8 mouse cellular contexts compared by ENCODE assay signal in the genomic region with DNA sequence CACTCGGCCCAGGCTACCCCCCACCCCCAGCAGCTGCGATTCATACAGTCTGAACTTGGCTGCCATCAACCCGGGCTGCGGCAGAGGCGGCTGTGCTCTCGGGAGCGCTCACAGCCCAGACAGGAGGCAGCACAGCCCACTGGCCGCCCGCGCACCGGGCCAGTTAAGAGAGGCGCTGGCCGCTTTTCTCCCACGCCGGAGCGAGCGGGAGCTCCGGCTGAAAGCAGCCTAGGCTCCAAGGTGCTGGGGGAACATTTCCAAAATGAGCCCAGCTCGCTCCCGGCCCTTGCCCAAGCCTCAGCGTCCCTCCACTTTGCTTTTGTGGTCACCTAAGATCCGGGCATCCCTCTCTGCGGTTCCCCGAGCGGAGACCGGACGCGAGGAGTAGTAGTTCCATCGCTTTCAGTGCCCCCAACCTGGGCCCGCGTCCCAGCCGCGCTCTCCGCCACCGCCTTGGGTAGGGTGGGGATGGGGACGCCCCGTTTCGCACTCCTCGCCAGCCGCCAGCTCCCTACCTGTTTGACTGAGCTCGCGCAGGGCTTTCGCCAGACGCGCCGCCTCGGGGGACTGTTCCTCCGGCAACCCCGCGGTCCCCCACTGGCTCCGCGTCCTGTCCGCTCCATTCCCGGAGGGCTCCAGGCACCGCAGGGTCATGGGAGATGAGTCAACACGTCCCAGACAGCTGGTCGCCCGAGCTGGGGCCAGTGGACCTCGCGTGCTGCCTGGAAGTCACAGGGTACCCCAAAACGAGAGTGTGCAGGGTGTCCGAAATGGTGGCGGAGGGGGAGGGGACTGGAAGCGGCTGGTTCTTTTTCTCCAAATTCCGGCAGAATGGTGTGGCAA. TPM values are rescaled to one million over a fixed set of nuclear protein-coding genes. Genes with fewer than 3 reads are reported as not detected.
DNase-seq lines count a peak whose midpoint lies in the region; ATAC-seq and TF ChIP-seq lines count a peak whose summit lies in the region.

No protein-coding gene starts in this region.

- peak overlapping the region; percentile 2 for H3K4me3 ChIP-seq in bone marrow, adult 2 months (replicated peaks; ENCODE audit: control insufficient read depth, low read depth, low read length)
- peak overlapping the region; percentile 85 for H3K4me3 ChIP-seq in forebrain, postnatal 0 days (ENCODE audit: low read depth, low read length)
- peak overlapping the region; percentile 90 for H3K4me3 ChIP-seq in hindbrain, embryonic 14.5 days (replicated peaks; ENCODE audit: low read length)
- H3K4me3 ChIP-seq in midbrain, embryonic 12.5 days = peak overlapping the region; percentile 71
- peak overlapping the region; percentile 78 for H3K4me3 ChIP-seq in stomach, embryonic 15.5 days (replicated peaks)

- 2% methylated on average over 65 of the region's 65 CpGs for WGBS in bone marrow, adult 2 months
- WGBS in forebrain, postnatal 0 days = under 1% methylated on average over 63 of the region's 65 CpGs
- under 1% methylated on average over 63 of the region's 65 CpGs for WGBS in hindbrain, embryonic 14.5 days
- under 1% methylated on average over 65 of the region's 65 CpGs for WGBS in midbrain, embryonic 12.5 days
- under 1% methylated on average over 65 of the region's 65 CpGs for WGBS in stomach, embryonic 15.5 days

- peaks cover 8% of the 10 kb centered on the region for H3K36me3 ChIP-seq in forebrain, postnatal 0 days (ENCODE audit: insufficient read depth)
- H3K36me3 ChIP-seq in hindbrain, embryonic 14.5 days (replicated peaks; ENCODE audit: control insufficient read depth, insufficient read depth) = peaks cover 27% of the 10 kb centered on the region
- no peaks in the 10 kb centered on the region for H3K36me3 ChIP-seq in midbrain, embryonic 12.5 days
- H3K36me3 ChIP-seq in stomach, embryonic 15.5 days = no peaks in the 10 kb centered on the region

- H3K27me3 ChIP-seq in forebrain, postnatal 0 days (ENCODE audit: insufficient read depth, low read length) = no peaks in the 10 kb centered on the region
- no peaks in the 10 kb centered on the region for H3K27me3 ChIP-seq in hindbrain, embryonic 14.5 days (ENCODE audit: control insufficient read depth, insufficient read depth, low read length)
- H3K27me3 ChIP-seq in midbrain, embryonic 12.5 days = peaks cover 16% of the 10 kb centered on the region
- 0 out of 2 replicates have a peak, but pooled peaks cover 3% of the 10 kb centered on the region for H3K27me3 ChIP-seq in stomach, embryonic 15.5 days (replicated peaks)

- no peak overlapping the region for H3K27ac ChIP-seq in bone marrow, adult 2 months (ENCODE audit: control insufficient read depth, insufficient read depth, low read depth, low read length, poor library complexity)
- H3K27ac ChIP-seq in forebrain, postnatal 0 days (ENCODE audit: low read depth, low read length) = peak overlapping the region; percentile 57
- peak overlapping the region; percentile 94 for H3K27ac ChIP-seq in hindbrain, embryonic 14.5 days
- H3K27ac ChIP-seq in midbrain, embryonic 12.5 days (replicated peaks) = no peak overlapping the region
- H3K27ac ChIP-seq in stomach, embryonic 15.5 days = no peak overlapping the region

- peak; percentile 96 for DNase-seq in heart, adult 11 months
- DNase-seq in heart, adult 8-10 months (ENCODE audit: low spot score) = no peak
- peak; percentile 50 for DNase-seq in forebrain, postnatal 0 days
- DNase-seq in hindbrain, embryonic 14.5 days (ENCODE audit: low spot score) = peak; percentile 49
- peak; percentile 62 for DNase-seq in left cerebral cortex, postnatal 4 days

- peak overlapping the region; percentile 95 for H3K4me2 ChIP-seq in forebrain, postnatal 0 days (ENCODE audit: low read depth)
- H3K4me2 ChIP-seq in hindbrain, embryonic 14.5 days (replicated peaks) = peak overlapping the region; percentile 95
- peak overlapping the region; percentile 98 for H3K4me2 ChIP-seq in midbrain, embryonic 12.5 days (replicated peaks)
- H3K4me2 ChIP-seq in stomach, embryonic 15.5 days = peak overlapping the region; percentile 95

- no peak; the same call in 1 of the 2 replicates for ATAC-seq in forebrain, postnatal 0 days
- no peak for ATAC-seq in hindbrain, embryonic 14.5 days (ENCODE audit: low FRiP score)
- peak; percentile 11; the same call in 1 of the 2 replicates for ATAC-seq in midbrain, embryonic 12.5 days (ENCODE audit: low FRiP score, low read depth)
- ATAC-seq in stomach, embryonic 15.5 days (ENCODE audit: insufficient read depth, low FRiP score, low read depth) = no peak

- no peaks in the 10 kb centered on the region for H3K9me3 ChIP-seq in forebrain, postnatal 0 days (ENCODE audit: low read length)
- H3K9me3 ChIP-seq in hindbrain, embryonic 14.5 days (ENCODE audit: control insufficient read depth, low read length) = no peaks in the 10 kb centered on the region
- H3K9me3 ChIP-seq in midbrain, embryonic 12.5 days = no peaks in the 10 kb centered on the region
- H3K9me3 ChIP-seq in stomach, embryonic 15.5 days = no peaks in the 10 kb centered on the region

- no peaks in the 10 kb centered on the region for H3K4me1 ChIP-seq in bone marrow, adult 2 months (ENCODE audit: control insufficient read depth, insufficient read depth, low read length)
- 0 out of 2 replicates have a peak, but pooled peaks cover 7% of the 10 kb centered on the region for H3K4me1 ChIP-seq in forebrain, postnatal 0 days (ENCODE audit: insufficient read depth)
- H3K4me1 ChIP-seq in hindbrain, embryonic 14.5 days (replicated peaks; ENCODE audit: control insufficient read depth, insufficient read depth, low read length) = peaks cover 14% of the 10 kb centered on the region; the same call in 1 of the 2 replicates
- peaks cover 15% of the 10 kb centered on the region for H3K4me1 ChIP-seq in midbrain, embryonic 12.5 days
- peaks cover 23% of the 10 kb centered on the region for H3K4me1 ChIP-seq in stomach, embryonic 15.5 days

- TF ChIP-seq POLR2A in bone marrow, adult 2 months (IDR thresholded peaks at IDR 0.05; ENCODE audit: borderline replicate concordance, control insufficient read depth, low read depth, low read length) = no peak

- intact Hi-C loops in left cerebral cortex, postnatal 4 days (cut with DNase I) = loop anchor here (5.0 to 10.0 kb wide), 4 partner anchors 90 to 422 kb away; a partner anchor contains a TSS

- TF ChIP-seq CTCF in bone marrow, adult 2 months (IDR thresholded peaks at IDR 0.05; ENCODE audit: control insufficient read depth, insufficient read depth, low read length) = no peak
- TF ChIP-seq CTCF in forebrain, postnatal 0 days (IDR thresholded peaks at IDR 0.05; ENCODE audit: low read depth) = peak; percentile 22; the same call in 1 of the 2 replicates

- H3K9ac ChIP-seq in forebrain, postnatal 0 days = peak overlapping the region; percentile 89
- H3K9ac ChIP-seq in hindbrain, embryonic 14.5 days = peak overlapping the region; percentile 78
- H3K9ac ChIP-seq in midbrain, embryonic 12.5 days (replicated peaks) = peak overlapping the region; percentile 87
- H3K9ac ChIP-seq in stomach, embryonic 15.5 days = peak overlapping the region; percentile 14; the same call in 1 of the 2 replicates

RNA-seq across cellular contexts. Expression of a gene that starts 2.4 kb away (rescaled TPM):
- 10 to 100 TPM; 39.1 to 62.3 (median 45.0) TPM for total RNA-seq in heart, adult 8-10 months (2022)
- 7.1 and 22.7 TPM in 2 replicates for polyA plus RNA-seq in bone marrow, adult 2 months (2011; ENCODE audit: insufficient read depth, insufficient read length, low replicate concordance, missing spikeins)
- 80.7 and 93.0 TPM in 2 replicates for total RNA-seq in forebrain, postnatal 0 days (2014; rRNA removed)
- 136 and 154 TPM in 2 replicates for polyA plus RNA-seq in forebrain, postnatal 0 days (2015; fragmentation: Nextera tagmentation; extraction: Ambion mirVana)
- polyA plus RNA-seq in hindbrain, embryonic 14.5 days (2014; fragmentation: Nextera tagmentation; extraction: Ambion mirVana) = 133 and 138 TPM in 2 replicates
- total RNA-seq in left cerebral cortex, postnatal 4 days (2021) = 10 to 100 TPM; 78.0 to 81.5 TPM
- 37.9 and 38.4 TPM in 2 replicates for polyA plus RNA-seq in midbrain, embryonic 12.5 days (2016; fragmentation: Nextera tagmentation; extraction: Ambion mirVana)
- polyA plus RNA-seq in stomach, embryonic 15.5 days (2015; fragmentation: Nextera tagmentation; extraction: Ambion mirVana) = 35.1 and 41.0 TPM in 2 replicates

Comparison
In these comparisons a context has a peak if more than half of its experiments do, and no peak if none do; other contexts are left out.
1. H3K27ac ChIP-seq: peak in forebrain, postnatal 0 days (single experiment) and hindbrain, embryonic 14.5 days (single experiment); none in bone marrow, adult 2 months (single experiment), midbrain, embryonic 12.5 days (single experiment) and stomach, embryonic 15.5 days (single experiment).
2. H3K4me3 ChIP-seq: peak in every context shown above with its lines; median percentile 90 in hindbrain, embryonic 14.5 days; 85 in forebrain, postnatal 0 days; 78 in stomach, embryonic 15.5 days; 71 in midbrain, embryonic 12.5 days; 2 in bone marrow, adult 2 months.
3. H3K9ac ChIP-seq: peak in every context shown above with its lines; median percentile 89 in forebrain, postnatal 0 days; 87 in midbrain, embryonic 12.5 days; 78 in hindbrain, embryonic 14.5 days; 14 in stomach, embryonic 15.5 days.
4. Peak in every context shown above with its lines, with median percentiles within 50 percentile points of each other: H3K4me2 ChIP-seq.